Mouse (Mus musculus): ENCODE measurements at regions not wholly inside any gene's neighbourhood (a gene's known extent, or its start where the extent isn't known, plus 50 kb on each side); places are given as distances from the start of the nearest gene placed in this dataset.

DNA sequence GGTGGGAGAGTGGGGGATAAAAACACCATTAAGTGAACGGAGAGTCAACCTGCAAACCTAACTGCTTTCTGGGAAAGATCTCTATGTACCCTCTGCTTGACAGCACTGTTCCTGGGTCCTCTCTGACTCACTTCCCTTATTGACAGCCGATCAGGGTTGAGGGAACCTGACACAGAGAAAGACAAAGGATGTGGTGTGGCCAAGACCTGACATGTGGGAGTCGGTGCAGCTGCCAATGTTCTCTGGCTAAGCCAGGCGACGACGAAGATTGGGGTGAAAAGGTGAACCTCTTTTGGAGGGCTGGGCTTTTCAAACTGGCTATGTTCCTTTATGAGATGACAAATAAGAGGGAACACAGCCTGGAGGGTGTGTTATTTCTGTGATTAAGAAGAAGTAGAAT is 318.6 kb upstream of the Usp25 start:
- Histone ChIP-seq H3K27me3 (no peaks in the 10 kb centered on the region), H3K9ac (no peak overlapping the region), H3K4me1 (no peaks in the 10 kb centered on the region), H3K4me2 (replicated peaks) (no peak overlapping the region), H3K27ac (replicated peaks) (no peak overlapping the region), H3K9me3 (replicated peaks) (no peaks in the 10 kb centered on the region), H3K4me3 (replicated peaks) (no peak overlapping the region), H3K36me3 (no peaks in the 10 kb centered on the region)
- 40% methylated on average over 6 of the region's 6 CpGs for WGBS
- ATAC-seq (ENCODE audit: insufficient number of reproducible peaks, low FRiP score, low TSS enrichment, low read depth), result no peak

GRCm38 (mm10) chr16:76687735-76688447 is 314.3 kb upstream of the Nrip1 start:
- no peaks in the 10 kb centered on the region for H3K4me1 ChIP-seq
- no peak overlapping the region for H3K27ac ChIP-seq (replicated peaks)
- H3K4me3 ChIP-seq (replicated peaks), result no peak overlapping the region
- ATAC-seq (ENCODE audit: insufficient number of reproducible peaks, low FRiP score, low TSS enrichment, low read depth), result no peak
- no peaks in the 10 kb centered on the region for H3K27me3 ChIP-seq
- WGBS, result 89% methylated on average over 18 of the region's 18 CpGs
- no peaks in the 10 kb centered on the region for H3K36me3 ChIP-seq
- no peaks in the 10 kb centered on the region for H3K9me3 ChIP-seq (replicated peaks)
- no peak overlapping the region for H3K4me2 ChIP-seq (replicated peaks)
- H3K9ac ChIP-seq, result no peak overlapping the region

- Histone ChIP-seq H3K36me3 (no peaks in the 10 kb centered on the region), H3K27ac (replicated peaks) (no peak overlapping the region), H3K27me3 (no peaks in the 10 kb centered on the region), H3K9ac (no peak overlapping the region), H3K4me3 (replicated peaks) (no peak overlapping the region), H3K4me1 (0 out of 2 replicates have a peak, but pooled peaks cover 4% of the 10 kb centered on the region), H3K9me3 (replicated peaks) (no peaks in the 10 kb centered on the region), H3K4me2 (replicated peaks) (peak overlapping the region; percentile 22; the same call in 1 of the 2 replicates)
- no peak for ATAC-seq (ENCODE audit: insufficient number of reproducible peaks, low FRiP score, low TSS enrichment, low read depth)
- 14% methylated on average over 8 of the region's 8 CpGs for WGBS
These were observed 311.9 kb upstream of the Nrip1 start for GRCm38 (mm10) chr16:76685562-76685961.

DNA sequence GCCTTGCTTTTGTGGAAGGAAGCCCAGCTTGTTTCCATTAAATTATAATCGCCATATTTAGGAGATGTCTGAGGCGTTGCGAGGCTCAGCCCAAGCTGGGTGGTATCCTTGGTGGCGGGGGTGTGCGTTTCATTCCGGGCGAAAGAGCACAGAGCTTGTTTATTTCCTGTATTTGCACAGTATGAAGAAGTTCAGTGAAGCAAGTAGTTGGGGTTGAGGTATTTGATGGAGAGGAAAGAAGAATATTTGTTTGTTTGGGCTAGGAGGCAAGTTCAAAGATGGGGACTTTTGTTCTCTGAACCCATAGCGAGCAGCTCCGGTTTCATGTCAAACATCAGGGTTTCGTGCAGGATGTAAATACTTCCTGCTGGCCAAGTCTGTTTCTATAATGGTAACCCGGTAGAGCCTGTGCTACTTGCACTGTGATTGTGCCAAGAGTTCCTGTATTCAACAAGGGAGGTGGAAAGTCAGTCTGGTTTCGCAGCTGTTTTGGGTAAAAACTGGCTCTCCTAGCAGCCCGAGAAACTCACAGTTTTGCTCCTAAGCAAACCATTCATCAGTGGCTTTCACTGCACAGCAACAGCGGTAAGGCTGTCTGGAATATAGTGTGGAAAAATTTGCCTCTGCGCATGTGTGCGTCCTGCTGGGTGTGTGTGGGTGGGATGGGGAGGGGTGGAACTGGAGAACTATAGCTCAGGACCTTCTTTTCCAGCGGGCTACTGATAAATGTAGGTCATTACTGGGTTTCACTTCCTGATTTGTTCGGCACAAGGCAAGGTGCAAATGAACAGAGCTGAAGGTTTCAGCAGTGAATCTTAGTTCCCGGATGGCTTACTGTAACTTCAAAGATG is 306.7 kb upstream of the Nrip1 start:
- 23% methylated on average over 19 of the region's 19 CpGs for WGBS
- no peak overlapping the region for H3K9ac ChIP-seq
- no peaks in the 10 kb centered on the region for H3K9me3 ChIP-seq (replicated peaks)
- peak overlapping the region; percentile 40 for H3K4me3 ChIP-seq (replicated peaks)
- H3K4me1 ChIP-seq, result 0 out of 2 replicates have a peak, but pooled peaks cover 7% of the 10 kb centered on the region
- ATAC-seq (ENCODE audit: insufficient number of reproducible peaks, low FRiP score, low TSS enrichment, low read depth), result peak; percentile 84
- no peaks in the 10 kb centered on the region for H3K36me3 ChIP-seq
- H3K27ac ChIP-seq (replicated peaks), result peak overlapping the region; percentile 83
- H3K4me2 ChIP-seq (replicated peaks), result peak overlapping the region; percentile 62
- no peaks in the 10 kb centered on the region for H3K27me3 ChIP-seq

DNA sequence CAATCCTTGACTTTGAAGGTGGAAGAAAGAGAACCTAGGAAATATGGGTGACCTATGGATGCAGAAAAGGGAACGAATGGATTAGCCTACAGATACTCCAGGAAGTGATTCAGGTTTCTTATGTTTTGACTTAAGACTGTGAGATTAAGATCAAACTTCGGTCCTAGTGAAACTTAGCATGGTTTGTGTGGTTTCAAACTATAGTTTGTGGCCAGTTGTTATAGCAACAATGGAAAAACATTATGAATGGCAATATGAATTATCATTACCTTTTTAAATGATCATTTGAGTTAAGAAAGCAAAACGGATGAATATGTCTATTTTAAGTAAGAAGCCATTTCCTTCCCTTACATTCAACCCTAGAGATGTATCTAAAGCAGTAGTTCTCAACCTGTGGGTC is 305.3 kb upstream of the Nrip1 start:
- Histone ChIP-seq H3K27me3 (no peaks in the 10 kb centered on the region), H3K27ac (replicated peaks) (no peak overlapping the region), H3K4me3 (replicated peaks) (no peak overlapping the region), H3K4me1 (0 out of 2 replicates have a peak, but pooled peaks cover 7% of the 10 kb centered on the region), H3K9me3 (replicated peaks) (no peaks in the 10 kb centered on the region), H3K36me3 (no peaks in the 10 kb centered on the region), H3K4me2 (replicated peaks) (no peak overlapping the region), H3K9ac (no peak overlapping the region)
- no peak for ATAC-seq (ENCODE audit: insufficient number of reproducible peaks, low FRiP score, low TSS enrichment, low read depth)
- 71% methylated on average over 3 of the region's 3 CpGs for WGBS

DNA sequence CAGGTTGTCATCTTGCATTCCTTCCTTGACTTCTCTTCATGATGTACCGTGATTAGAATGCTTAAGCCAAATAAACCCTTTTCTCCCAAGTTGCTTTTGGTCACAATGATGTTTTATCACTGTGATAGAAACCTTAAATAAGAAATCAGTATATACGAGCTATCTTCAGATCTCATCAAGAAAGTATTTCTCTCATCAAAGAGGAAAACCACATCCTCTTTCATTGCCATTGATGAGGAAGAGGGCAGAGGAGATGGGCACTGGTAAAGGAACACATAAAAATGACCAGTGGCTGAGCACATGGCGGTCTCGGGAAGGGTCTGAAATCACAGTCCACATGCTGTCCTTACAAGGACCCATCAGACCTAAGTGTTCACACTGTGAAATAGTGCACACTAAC is 296.2 kb upstream of the Nrip1 start:
- Histone ChIP-seq H3K27ac (replicated peaks) (no peak overlapping the region), H3K4me1 (no peaks in the 10 kb centered on the region), H3K27me3 (no peaks in the 10 kb centered on the region), H3K9me3 (replicated peaks) (no peaks in the 10 kb centered on the region), H3K4me3 (replicated peaks) (no peak overlapping the region), H3K36me3 (no peaks in the 10 kb centered on the region), H3K9ac (no peak overlapping the region), H3K4me2 (replicated peaks) (no peak overlapping the region)
- WGBS, result 84% methylated on average over 4 of the region's 4 CpGs
- ATAC-seq (ENCODE audit: insufficient number of reproducible peaks, low FRiP score, low TSS enrichment, low read depth), result no peak

DNA sequence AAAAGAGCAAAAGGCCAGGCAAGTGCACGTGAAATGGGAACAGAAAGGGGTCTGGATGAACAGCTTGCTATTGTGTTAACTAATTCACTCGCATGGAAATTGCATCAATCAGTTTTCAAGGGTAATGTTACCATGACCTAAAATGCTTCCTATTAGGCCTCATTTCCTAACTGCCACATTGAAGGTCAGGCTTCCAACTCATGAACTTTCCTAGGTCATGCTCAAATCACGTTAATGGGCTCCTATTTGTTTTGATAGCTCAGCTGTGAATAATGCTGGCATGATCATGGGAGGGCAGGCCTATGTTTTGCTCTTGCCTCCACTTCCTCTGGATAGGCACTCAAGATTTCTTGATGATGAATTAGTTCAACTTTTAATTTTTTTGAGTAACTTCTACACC is 293.4 kb upstream of the Nrip1 start:
- Histone ChIP-seq H3K36me3 (no peaks in the 10 kb centered on the region), H3K4me1 (no peaks in the 10 kb centered on the region), H3K4me3 (replicated peaks) (no peak overlapping the region), H3K4me2 (replicated peaks) (no peak overlapping the region), H3K9me3 (replicated peaks) (no peaks in the 10 kb centered on the region), H3K27me3 (no peaks in the 10 kb centered on the region), H3K9ac (no peak overlapping the region), H3K27ac (replicated peaks) (no peak overlapping the region)
- 44% methylated on average over 3 of the region's 3 CpGs for whole genome bisulfite sequencing
- ATAC-seq (ENCODE audit: insufficient number of reproducible peaks, low FRiP score, low TSS enrichment, low read depth), result no peak

GRCm38 (mm10) chr16:76655106-76655505 is 281.5 kb upstream of the Nrip1 start:
- Histone ChIP-seq H3K4me2 (replicated peaks) (no peak overlapping the region), H3K4me1 (no peaks in the 10 kb centered on the region), H3K36me3 (no peaks in the 10 kb centered on the region), H3K9me3 (replicated peaks) (no peaks in the 10 kb centered on the region), H3K9ac (no peak overlapping the region), H3K27ac (replicated peaks) (no peak overlapping the region), H3K27me3 (no peaks in the 10 kb centered on the region), H3K4me3 (replicated peaks) (no peak overlapping the region)
- no peak; the same call in 1 of the 2 replicates for ATAC-seq (ENCODE audit: insufficient number of reproducible peaks, low FRiP score, low TSS enrichment, low read depth)
- WGBS, result 17% methylated on average over 3 of the region's 3 CpGs

DNA sequence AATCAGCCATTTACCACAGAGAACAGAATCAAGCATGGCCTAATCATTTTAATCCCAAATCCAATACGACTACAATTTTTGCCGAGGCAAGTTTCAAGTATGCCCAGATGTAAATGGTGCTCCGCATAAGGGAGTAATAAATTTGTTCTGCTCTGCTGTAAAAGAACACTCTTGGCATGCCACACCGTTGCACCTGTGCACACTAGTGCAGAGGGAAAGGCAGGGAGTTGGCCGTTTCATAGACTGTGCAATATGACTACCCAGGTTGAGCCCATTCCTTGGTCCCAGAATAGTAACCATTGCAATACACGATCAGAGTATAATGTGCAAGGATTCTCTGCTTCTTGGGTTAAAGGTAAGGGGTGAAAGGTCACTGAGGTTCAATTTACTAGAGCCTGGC is 270.7 kb upstream of the Nrip1 start:
- H3K4me3 ChIP-seq (replicated peaks), result no peak overlapping the region
- no peak overlapping the region for H3K4me2 ChIP-seq (replicated peaks)
- no peaks in the 10 kb centered on the region for H3K27me3 ChIP-seq
- H3K4me1 ChIP-seq, result no peaks in the 10 kb centered on the region
- no peak overlapping the region for H3K9ac ChIP-seq
- no peaks in the 10 kb centered on the region for H3K9me3 ChIP-seq (replicated peaks)
- 57% methylated on average over 6 of the region's 6 CpGs for WGBS
- ATAC-seq (ENCODE audit: insufficient number of reproducible peaks, low FRiP score, low TSS enrichment, low read depth), result no peak
- no peak overlapping the region for H3K27ac ChIP-seq (replicated peaks)
- H3K36me3 ChIP-seq, result no peaks in the 10 kb centered on the region

GRCm38 (mm10) chr16:76643801-76644200 is 270.2 kb upstream of the Nrip1 start:
- WGBS, result 86% methylated on average over 9 of the region's 9 CpGs
- Histone ChIP-seq H3K27ac (replicated peaks) (no peak overlapping the region), H3K9ac (no peak overlapping the region), H3K4me2 (replicated peaks) (no peak overlapping the region), H3K4me3 (replicated peaks) (no peak overlapping the region), H3K27me3 (no peaks in the 10 kb centered on the region), H3K36me3 (no peaks in the 10 kb centered on the region), H3K9me3 (replicated peaks) (no peaks in the 10 kb centered on the region), H3K4me1 (no peaks in the 10 kb centered on the region)
- ATAC-seq (ENCODE audit: insufficient number of reproducible peaks, low FRiP score, low TSS enrichment, low read depth), result no peak

- WGBS, result 90% methylated on average over 9 of the region's 9 CpGs
- H3K27ac ChIP-seq (replicated peaks), result no peak overlapping the region
- ATAC-seq (ENCODE audit: insufficient number of reproducible peaks, low FRiP score, low TSS enrichment, low read depth), result no peak
These were observed 261.5 kb upstream of the Nrip1 start for GRCm38 (mm10) chr16:76635169-76635568.

More at GRCm38 (mm10) chr16:76635169-76635568, 261.5 kb upstream of the Nrip1 start:
- Histone ChIP-seq H3K27me3 (no peaks in the 10 kb centered on the region), H3K9me3 (replicated peaks) (no peaks in the 10 kb centered on the region), H3K4me2 (replicated peaks) (no peak overlapping the region), H3K4me1 (no peaks in the 10 kb centered on the region), H3K4me3 (replicated peaks) (no peak overlapping the region), H3K9ac (no peak overlapping the region), H3K36me3 (no peaks in the 10 kb centered on the region)

Data from embryonic facial prominence, embryonic 15.5 days (tissue).